Mouse (Mus musculus) Muller cell, postnatal 12 days (primary cell): ENCODE results near the gene Cyp2j7.
"Not testable (repeated sequence)": the region's sequence is repeated elsewhere in the genome, so short reads cannot be mapped to it uniquely, and the experiment has no call there.

ENCODE experiments used
- DNase-seq: peaks from one replicate; pipeline ENCODE4 v3.0.0-alpha.2; 2015; ENCODE audit errors: inconsistent ontology term

The Cyp2j7 gene

GRCm38 (mm10) chr4:96236559-96236958 is at the start of gene Cyp2j7:
Gene Cyp2j7, minus strand, starts transcription at chr4:96236659.
- no peak for DNase-seq

GRCm38 (mm10) chr4:96276896-96277295 is 40.4 kb upstream of the Cyp2j7 start:
- not testable (repeated sequence) for DNase-seq

GRCm38 (mm10) chr4:96273907-96274306 is 37.4 kb upstream of the Cyp2j7 start:
- peak; percentile 44 for DNase-seq

- DNase-seq = no peak
Observed at GRCm38 (mm10) chr4:96196701-96197100, 39.8 kb downstream of the Cyp2j7 start.

GRCm38 (mm10) chr4:96189321-96189720 is 47.1 kb downstream of the Cyp2j7 start:
- DNase-seq = not testable (repeated sequence)

GRCm38 (mm10) chr4:96188671-96189070 is 47.8 kb downstream of the Cyp2j7 start:
- not testable (repeated sequence) for DNase-seq

- DNase-seq = not testable (repeated sequence)
Observed at GRCm38 (mm10) chr4:96188146-96188545, 48.3 kb downstream of the Cyp2j7 start.

- DNase-seq = not testable (repeated sequence)
Observed at GRCm38 (mm10) chr4:96184716-96185115, 51.7 kb downstream of the Cyp2j7 start.

- DNase-seq = peak; percentile 42
Observed at GRCm38 (mm10) chr4:96162839-96163238, 73.6 kb downstream of the Cyp2j7 start.

GRCm38 (mm10) chr4:96161575-96161974 is 74.9 kb downstream of the Cyp2j7 start:
- DNase-seq = no peak
